Mouse (Mus musculus): ENCODE measurements around the gene Adamtsl5. TPM values are rescaled to one million over a fixed set of nuclear protein-coding genes. Genes with fewer than 3 reads are reported as not detected.

Adamtsl5 gene
- total RNA-seq, 2 experiments from 2014 or later: 36.9 to 42.9 TPM

- intact Hi-C loops (cut with DNase I): no loop called here
- DNase-seq: peak; percentile 76 to 79
Measured at GRCm38 (mm10) chr10:80323261-80324119, 24.7 kb downstream of the Adamtsl5 start.

DNA sequence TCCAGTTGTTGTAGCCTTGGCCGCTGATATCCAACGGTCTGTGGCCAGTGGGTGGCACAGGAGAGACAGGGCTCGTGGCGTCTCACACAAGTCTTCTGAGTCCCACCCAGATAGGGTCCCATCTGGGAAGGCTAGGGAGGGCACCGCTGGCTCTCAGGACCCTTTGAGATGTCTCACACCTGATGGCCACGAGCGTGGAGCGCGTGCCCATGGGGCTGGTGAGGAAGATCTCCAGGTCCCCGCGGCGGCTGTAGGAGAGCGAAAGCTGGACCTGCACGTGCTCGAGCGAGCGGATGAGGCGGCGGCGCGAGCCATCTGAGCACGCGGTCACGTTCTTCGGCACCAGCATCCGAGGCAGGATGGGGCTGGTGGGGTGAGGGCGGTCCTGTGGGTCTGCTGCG is 25.4 kb downstream of the Adamtsl5 start:
- DNase-seq: peak in 1 of 2 experiments; percentile 58
- intact Hi-C loops (cut with DNase I): no loop called here

- no peak for DNase-seq
- intact Hi-C loops (cut with DNase I): no loop called here
Measured at GRCm38 (mm10) chr10:80321670-80322581, 26.3 kb downstream of the Adamtsl5 start.

GRCm38 (mm10) chr10:80321014-80321669 is 27.1 kb downstream of the Adamtsl5 start:
- no peak for DNase-seq
- intact Hi-C loops (cut with DNase I): no loop called here

- peak; percentile 93 to 96 for DNase-seq
- intact Hi-C loops (cut with DNase I): no loop called here
Measured at GRCm38 (mm10) chr10:80320340-80320760, 27.9 kb downstream of the Adamtsl5 start, which contains the start of gene 2310011J03Rik. Gene 2310011J03Rik, minus strand, starts transcription at chr10:80320537.

DNA sequence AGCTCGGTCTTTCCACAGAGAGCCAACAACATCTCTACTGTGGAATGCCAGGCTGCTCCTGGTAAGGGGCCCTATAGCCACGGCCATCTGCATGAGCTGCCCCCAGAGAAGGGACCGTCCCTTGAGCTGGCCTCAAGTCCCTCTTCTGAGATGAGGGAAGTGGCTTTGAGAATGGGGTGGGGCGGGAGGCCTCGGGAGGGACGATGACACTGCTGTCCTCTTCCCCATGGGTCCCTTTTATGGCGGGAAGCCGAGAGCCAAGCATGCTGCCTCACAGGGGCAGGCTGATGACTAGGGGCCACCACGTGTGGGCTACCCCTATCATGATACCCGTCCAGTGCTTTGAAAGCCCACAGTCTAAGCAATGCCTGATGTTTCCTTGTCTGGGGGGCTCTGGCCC is 31.2 kb downstream of the Adamtsl5 start:
- DNase-seq: no peak
- intact Hi-C loops (cut with DNase I): no loop called here

DNA sequence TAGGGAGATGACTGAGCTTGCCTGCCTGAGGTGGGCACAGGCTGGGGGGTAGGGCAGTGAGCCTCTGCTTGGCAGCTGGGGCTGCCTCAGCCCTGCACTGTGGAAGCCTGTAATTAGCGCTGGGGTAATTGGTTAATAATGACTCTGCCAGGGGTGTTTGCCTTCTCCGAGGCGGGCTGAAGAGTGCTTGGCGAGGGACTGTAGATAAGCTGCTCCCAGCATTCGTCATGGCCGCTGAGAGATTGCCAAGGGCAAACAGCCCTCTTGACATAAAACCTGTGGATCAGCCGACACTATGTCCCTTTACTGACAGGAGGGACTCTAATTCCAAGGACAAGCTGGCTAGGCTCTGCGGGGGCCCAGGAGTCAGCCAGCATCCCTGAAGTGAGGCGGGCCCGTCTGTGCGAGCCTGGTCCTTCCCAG is 31.8 kb downstream of the Adamtsl5 start:
- peak; percentile 56 to 61 for DNase-seq
- intact Hi-C loops (cut with DNase I): no loop called here

- intact Hi-C loops (cut with DNase I): no loop called here
- DNase-seq: no peak
Measured at GRCm38 (mm10) chr10:80315315-80315714, 32.9 kb downstream of the Adamtsl5 start.

GRCm38 (mm10) chr10:80314494-80315001 is 33.7 kb downstream of the Adamtsl5 start:
- intact Hi-C loops (cut with DNase I): no loop called here
- DNase-seq: no peak

DNA sequence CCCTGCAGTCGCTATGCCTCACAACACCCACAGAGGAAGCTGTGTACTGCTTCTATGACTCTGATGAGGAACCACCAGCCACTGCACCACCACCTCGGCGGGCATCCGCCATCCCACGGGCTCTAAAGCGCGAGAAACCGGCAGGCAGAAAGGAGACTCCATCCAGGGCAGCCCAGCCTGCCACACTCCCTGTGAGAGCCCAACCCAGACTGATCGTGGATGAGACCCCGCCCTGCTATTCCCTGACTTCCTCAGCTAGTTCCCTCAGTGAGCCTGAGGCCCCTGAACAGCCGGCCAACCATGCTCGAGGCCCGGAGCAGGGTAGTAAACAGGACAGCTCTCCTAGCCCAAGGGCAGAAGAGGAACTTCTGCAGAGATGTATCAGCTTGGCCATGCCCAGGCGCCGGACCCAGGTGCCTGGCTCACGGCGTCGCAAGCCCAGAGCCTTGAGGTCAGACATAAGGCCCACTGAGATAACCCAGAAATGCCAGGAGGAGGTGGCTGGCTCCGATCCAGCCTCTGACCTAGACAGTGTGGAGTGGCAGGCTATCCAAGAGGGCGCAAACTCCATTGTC is 34.5 kb downstream of the Adamtsl5 start:
- peak in 1 of 2 experiments; percentile 50 for DNase-seq

GRCm38 (mm10) chr10:80312586-80313504 is 35.4 kb downstream of the Adamtsl5 start:
- intact Hi-C loops (cut with DNase I): no loop called here
- DNase-seq: no peak

More for the DNA sequence above, 34.5 kb downstream of the Adamtsl5 start:
- intact Hi-C loops (cut with DNase I): no loop called here

DNA sequence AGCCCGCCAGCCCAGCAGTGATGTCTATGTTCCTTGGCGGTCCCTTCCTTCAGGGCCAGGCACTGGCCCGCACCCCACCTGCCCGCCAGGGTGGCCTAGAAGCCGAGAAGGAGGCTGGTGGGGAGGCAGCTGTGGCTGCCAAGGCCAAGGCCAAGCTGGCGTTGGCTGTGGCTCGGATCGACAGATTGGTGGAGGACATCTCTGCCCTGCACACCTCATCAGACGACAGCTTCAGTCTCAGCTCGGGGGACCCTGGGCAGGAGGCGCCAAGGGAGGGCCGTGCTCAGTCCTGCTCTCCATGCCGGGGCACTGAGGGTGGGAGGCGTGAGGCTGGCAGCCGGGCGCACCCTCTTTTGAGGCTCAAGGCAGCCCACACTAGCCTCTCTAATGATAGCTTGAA is 36.7 kb downstream of the Adamtsl5 start:
- intact Hi-C loops (cut with DNase I): no loop called here
- DNase-seq: no peak

- DNase-seq: no peak
- intact Hi-C loops (cut with DNase I): loop anchor here (10.0 kb wide), 1 partner anchor 230 kb away; the partner anchor contains the start of gene Atp8b3
Measured at GRCm38 (mm10) chr10:80304862-80305261, 43.4 kb downstream of the Adamtsl5 start.

DNA sequence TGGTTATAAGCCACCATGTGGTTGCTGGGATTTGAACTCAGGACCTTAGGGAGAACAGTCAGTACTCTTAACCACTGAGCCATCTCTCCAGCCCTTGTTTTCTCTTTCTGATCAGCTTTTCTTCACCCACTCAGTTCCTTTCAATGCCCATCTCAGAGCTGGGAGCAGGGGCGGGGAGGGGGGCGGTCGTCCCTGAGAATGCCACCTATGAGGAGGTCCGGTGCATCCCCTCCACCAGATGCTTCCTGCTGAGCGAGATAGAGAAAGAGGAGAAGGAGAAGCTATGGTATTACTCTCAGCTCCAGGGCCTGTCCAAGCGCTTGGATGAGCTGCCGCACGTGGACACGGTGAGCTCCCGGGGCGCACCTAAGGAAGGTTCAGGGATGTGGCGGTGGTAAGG is 43.8 kb downstream of the Adamtsl5 start:
- DNase-seq: no peak
- intact Hi-C loops (cut with DNase I): loop anchor here (10.0 kb wide), 1 partner anchor 230 kb away; the partner anchor contains the start of gene Atp8b3

- DNase-seq: peak; percentile 87 to 88
- intact Hi-C loops (cut with DNase I): loop anchor here (10.0 kb wide), 1 partner anchor 232 kb away; the partner anchor contains the start of gene Atp8b3
Measured at GRCm38 (mm10) chr10:80302471-80302881, 45.7 kb downstream of the Adamtsl5 start.

GRCm38 (mm10) chr10:80302082-80302355 is 46.2 kb downstream of the Adamtsl5 start:
- no peak for DNase-seq
- intact Hi-C loops (cut with DNase I): loop anchor here (10.0 kb wide), 1 partner anchor 233 kb away; the partner anchor contains the start of gene Atp8b3

DNA sequence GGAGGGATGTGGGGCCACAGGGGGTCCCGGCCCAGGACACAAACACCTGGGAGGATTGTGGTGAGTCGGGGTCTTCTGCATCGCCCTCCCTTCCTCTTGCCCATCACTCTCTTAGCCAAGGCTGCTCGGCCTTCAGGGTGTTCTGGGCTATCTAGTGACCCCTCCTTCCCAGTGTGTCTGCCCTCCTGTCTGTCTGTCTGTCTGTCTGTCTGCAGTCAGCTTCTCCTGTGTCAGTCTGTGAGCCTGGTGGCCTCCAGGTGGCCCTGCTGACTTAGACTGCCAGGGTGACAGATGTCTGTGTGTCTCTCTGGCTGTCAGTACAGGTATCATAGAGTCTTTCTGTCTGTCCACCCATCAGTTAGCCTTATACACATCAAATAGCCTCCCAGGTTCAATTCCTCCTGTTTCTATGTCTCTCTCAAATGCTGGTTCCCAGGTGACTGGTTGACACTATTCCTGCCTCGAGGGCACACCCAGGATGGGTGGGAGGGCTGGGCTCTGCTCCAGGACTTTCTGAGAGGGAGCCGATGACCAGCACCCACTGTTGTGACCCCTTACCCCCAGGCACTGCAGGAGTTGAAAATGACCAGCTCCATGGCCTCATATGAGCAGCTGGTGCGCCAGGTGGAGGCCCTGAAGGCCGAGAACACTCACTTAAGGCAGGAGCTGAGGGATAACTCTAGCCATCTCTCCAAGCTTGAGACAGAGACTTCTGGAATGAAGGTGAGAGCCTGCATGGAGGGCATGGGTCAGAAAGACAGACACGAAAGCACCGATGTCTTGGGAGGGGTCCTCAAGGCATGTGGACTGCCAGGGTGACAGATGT is 46.7 kb downstream of the Adamtsl5 start:
- DNase-seq: no peak
- intact Hi-C loops (cut with DNase I): loop anchor here (10.0 kb wide), 1 partner anchor 233 kb away; the partner anchor contains the start of gene Atp8b3

DNA sequence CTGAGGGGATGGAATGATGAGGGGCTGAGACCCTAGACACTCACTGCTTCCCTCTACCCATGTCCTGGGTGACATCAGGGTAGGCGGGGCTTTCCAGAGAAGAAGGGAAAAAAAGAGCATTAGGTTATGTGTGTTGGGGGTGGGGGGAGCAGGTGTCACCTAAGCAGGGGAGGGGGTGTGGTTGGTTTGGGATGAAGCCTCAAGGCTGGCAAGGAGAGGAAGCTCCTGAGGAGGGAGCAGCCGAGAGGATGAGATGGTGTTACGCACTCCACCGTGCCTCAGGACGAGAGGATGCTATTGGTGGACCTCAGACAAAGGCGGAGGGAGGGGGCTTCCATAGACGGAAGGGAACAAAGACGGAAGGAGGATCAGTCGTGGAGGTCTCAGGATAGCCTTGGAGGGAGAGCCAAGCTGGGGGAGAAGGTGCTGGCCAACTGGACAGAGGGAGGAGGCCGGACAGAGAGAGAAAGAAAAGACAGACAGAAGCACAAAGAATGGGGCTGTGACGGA is 47.5 kb downstream of the Adamtsl5 start:
- DNase-seq: no peak
- intact Hi-C loops (cut with DNase I): loop anchor here (10.0 kb wide), 1 partner anchor 234 kb away; the partner anchor contains the start of gene Atp8b3
